Mouse (Mus musculus) frontal cortex, postnatal 10 days (tissue): ENCODE measurements around the gene Lgals3.
"Not testable (repeated sequence)": the region's sequence is repeated elsewhere in the genome, so short reads cannot be mapped to it uniquely, and the experiment has no call there.

Experiments
- DNase-seq, 2 experiments: peaks; one replicate each; pipeline ENCODE4 v3.0.0; 2022; ENCODE audit warnings: low spot score in 2 of 2, mixed read lengths in 1 of 2

Gene Lgals3

GRCm38 (mm10) chr14:47367461-47367860, at the start of gene Lgals3:
TSS of gene Lgals3 (plus strand) at chr14:47367751.
- DNase-seq, result peak; percentile 51 to 59

DNA sequence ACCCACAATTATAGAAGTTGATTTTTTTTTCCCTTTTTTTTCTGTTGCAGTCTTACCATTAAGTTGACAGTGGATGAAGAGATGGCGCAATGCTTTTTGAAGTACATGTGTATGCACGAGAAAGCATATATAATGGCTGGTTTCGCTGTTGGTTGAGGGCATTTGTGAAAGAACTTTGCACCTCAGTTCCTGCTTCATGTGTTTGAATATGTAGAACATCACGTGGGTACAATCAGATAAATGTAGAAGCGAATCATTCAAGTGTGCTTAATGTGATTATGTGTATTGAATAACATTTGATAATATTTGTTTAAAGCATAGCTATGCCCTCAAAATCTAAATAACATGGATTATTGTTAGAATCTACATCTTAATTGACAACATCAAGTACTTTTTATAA, 48.2 kb upstream of the Lgals3 start:
- no peak for DNase-seq

DNA sequence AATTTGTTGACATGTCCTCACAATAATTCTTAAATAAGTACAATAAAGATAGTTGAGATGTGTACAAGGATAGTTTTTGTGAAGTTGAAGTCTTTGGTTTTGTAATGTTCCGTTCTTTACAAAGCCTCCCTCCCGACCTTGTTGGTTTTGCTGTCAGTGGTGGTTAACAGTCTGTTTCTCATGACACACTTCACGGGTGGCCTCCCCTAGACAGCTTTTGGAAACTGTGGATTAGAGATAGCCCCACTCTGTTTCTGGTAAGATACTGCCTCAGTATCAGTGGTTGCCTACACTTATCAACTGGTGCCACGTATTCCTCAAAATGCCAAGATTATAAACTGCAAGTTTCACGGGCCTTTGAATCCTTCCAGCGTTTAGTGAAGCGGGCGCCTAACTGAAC, 46.0 kb upstream of the Lgals3 start:
- DNase-seq, result not testable (repeated sequence)

DNA sequence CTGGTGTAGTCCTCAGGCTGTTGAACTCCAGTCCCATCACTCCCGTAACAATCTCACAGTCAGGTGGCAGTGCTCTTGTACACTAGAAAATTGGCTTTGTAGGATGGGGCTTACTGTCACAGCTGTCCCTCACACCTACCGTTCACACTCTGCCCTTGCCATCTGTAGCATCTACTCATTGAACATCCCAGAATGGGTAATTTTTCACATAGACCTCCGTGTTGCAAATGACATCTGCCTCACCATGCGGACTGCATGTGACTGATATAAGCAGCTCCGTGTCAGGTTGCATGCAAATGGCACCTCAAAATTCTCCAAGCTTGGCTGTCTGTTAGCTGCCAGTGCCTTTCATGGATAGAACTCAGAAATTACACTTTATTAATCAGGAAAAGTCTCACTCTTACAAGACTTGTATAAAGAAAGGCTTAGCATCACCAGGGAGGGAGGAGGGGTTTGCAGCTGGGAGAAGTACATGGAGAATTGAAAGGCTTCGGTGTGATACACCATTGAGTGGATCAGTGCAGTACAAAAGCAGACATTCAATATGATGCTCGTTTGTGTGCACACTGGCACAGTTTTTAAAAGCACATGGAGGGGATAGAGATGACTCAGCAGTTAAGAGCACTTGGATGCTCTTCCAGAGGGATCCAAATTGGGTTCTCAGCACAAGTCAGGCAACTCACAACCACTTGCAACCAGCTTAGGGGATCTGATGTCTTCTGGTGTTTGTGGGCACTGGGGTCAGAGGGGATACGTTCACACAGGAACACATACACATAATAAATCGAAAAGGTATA, 41.4 kb upstream of the Lgals3 start:
- DNase-seq, result no peak

- no peak for DNase-seq
Observed at GRCm38 (mm10) chr14:47327347-47327746, 40.2 kb upstream of the Lgals3 start.

DNA sequence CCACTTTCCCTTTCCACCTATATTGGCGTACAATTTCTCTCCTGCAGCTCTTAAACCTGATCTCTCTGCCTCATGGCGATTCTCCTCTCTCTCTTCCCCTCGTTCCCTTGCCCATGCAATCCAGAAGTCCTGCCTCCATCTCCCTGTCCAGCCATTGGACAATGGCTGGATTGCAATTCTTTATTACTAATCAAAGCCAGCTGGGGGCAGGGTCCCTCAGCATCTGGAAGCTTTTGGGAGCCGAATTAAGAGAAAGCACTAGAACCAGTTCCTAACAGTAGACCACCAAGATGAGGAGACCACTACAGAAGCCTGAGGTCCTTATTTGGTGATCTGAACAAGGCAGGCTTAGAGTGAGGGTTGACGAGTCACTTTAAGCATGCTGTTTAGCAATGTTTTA, 35.6 kb upstream of the Lgals3 start:
- DNase-seq, result no peak

DNA sequence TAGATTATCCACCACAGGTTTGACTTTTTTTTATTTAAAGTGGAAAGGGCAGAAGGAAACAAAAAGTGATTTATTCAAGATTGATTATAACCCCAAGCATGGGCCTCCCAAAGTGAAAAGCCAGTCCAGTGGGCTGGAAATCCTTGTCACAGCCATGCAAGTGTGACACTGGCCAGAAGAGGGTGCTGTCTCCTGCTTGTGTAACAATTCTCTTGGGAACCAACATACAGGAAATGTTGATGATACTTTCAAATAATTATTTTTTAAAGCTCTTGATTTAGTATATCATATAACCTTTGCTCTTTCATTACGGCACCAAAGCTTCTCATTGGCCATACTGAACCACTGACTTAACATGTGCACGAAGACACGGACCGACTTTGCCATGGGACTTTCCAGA, 32.7 kb upstream of the Lgals3 start:
- DNase-seq, result peak in 1 of 2 experiments; percentile 55

- no peak for DNase-seq
Observed at GRCm38 (mm10) chr14:47335300-47335699, 32.3 kb upstream of the Lgals3 start.

DNA sequence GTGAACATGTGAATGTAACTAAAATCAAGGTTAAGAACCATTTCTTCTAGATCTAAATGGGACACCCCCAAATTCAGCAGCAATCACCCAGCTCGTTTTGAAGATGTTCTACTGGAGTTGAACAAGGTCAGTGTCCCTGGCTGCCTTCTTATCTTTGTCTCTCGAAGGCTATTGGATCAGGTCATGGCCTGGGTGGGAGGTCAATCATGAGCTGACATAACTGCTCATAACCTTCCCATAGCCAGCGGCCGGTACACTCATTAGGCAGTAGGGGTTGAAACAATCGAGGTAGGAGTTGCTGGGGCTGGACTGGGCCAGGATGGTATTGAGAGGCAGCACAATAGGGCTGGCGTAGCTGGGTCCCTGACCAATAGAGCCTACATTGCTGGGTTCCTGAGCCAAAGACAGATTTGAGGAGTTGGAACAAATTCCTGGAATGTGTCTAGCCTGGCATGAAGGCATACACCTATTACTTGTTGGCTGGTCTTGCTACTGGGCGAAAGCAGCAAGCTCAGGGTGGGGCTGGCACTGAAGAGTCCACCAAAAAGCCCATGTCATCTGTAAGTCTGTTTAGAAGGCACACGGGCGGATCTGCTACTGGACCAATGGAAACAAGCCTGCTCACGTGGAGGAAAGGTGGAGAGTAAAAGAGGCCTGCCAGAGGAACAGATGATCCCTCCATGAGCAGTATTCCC, 27.2 kb upstream of the Lgals3 start:
- no peak for DNase-seq

- DNase-seq, result no peak
Observed at GRCm38 (mm10) chr14:47341811-47342291, 25.7 kb upstream of the Lgals3 start.

- no peak for DNase-seq
Observed at GRCm38 (mm10) chr14:47346715-47347114, 20.8 kb upstream of the Lgals3 start.

DNA sequence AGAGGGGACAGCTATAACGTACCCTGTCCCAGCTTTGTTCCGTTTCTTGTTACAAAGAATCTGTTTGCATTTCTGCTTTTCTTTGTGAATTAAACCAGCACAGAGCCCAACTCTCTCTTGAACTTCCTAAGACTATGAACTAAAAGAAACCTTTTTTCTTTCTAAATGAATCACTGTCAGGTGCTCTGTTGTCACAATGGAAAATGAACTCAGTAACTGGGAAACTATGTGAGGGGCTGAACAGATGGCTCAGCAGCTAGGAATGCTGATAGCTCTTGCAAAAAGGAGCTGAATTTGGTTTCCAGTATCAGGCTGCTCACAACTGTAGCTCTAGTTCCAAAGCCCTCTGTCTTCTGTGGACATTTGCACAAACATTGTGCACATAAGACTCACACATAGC, 16.6 kb upstream of the Lgals3 start:
- no peak for DNase-seq

DNA sequence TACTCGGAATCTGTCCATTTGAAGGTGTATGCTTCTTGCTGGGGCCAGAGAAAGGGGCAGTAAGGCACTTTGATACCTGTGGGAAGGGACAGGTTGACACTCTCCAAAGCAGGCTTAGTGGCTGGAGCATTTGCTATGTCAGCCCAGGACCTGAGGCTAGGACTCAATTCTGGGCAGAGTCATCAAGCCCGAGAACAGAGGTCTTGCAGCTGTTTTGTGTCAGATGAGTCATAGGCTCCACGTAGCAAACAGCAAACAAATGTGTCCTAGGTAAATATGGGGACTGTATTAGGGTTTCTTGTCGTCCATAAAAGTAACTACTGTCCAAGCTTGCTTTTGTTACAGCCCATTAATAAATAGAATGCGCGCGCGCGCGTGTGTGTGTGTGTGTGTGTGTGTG, 15.3 kb upstream of the Lgals3 start:
- DNase-seq, result no peak

DNA sequence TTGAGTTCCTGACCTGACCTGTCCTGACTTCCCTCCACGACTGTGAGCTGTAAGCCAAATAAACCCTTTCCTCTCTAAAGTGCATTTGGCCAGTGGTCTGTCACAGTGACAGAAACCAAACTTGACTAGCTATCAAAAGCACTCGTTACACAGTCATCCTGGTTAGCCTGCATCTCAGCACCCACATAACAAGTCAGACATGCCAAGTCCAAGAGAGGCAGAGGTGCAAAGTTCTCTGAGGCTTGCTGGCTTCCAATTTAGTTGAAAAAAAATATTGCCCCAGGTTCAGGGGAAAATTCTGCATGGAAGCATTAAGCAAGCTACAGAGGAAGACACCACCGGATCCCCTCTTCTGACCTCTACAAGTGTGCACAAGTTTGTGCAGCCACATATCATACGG, 14.3 kb upstream of the Lgals3 start:
- DNase-seq, result no peak

- no peak for DNase-seq
Observed at GRCm38 (mm10) chr14:47354111-47354577, 13.4 kb upstream of the Lgals3 start.

DNA sequence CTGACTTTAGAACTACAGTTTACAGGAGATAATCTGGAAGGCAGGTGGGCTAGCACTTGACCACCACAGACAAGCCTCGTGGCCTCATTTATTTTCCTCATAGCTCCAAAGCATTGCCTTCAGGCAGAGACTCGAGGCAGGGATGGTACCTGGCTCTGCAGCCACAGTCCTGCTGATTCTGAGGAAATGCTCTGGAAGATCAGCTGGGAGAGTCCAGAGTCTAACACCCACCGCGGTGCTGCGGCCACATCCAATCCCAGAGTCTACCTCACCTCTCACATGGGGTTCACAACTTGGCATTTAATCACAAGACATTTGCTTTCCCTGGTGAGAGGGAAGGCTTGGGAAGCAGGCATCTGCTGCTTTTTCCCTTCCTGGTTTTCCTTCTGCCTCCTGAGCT, 12.6 kb upstream of the Lgals3 start:
- no peak for DNase-seq

DNA sequence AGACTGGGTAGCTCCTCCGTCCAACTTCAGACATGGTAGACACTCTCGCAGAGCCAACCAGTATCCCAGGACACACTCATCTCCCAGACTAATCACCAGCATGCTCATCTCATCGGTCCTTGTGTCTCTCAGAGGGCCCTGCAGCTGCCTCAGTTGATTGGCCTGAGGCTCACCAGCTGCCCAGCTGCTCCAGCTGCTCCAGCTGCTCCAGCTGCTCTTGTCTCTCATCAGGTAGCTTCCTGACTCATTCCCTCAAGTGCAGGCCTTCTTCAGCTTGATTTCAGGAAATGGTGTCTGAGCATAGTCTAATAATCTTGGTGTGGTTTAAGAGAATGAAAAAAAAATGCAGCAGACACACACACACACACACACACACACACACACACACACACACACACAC, 10.9 kb upstream of the Lgals3 start:
- DNase-seq, result no peak

DNA sequence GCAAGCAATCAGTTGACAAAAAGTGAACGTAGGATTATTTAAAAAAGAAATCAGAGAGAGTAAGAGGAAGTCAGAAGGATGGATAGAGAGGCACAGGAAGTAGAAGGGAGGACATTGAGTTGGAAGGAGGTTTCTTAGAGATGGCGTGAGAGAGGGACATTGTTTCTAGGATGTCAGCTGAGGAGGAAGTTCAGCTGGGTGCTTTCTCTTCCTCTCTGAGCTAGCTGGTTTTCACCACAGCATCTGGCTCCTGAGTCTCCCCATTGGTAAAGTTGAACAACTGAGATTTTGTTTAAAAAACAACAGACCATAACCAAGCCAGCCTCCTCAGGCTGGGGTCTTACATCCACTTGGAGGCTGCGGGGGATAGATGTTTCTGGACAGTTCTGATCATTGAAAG, 7.9 kb upstream of the Lgals3 start:
- no peak for DNase-seq

GRCm38 (mm10) chr14:47361418-47361817, 6.1 kb upstream of the Lgals3 start:
- no peak for DNase-seq

DNA sequence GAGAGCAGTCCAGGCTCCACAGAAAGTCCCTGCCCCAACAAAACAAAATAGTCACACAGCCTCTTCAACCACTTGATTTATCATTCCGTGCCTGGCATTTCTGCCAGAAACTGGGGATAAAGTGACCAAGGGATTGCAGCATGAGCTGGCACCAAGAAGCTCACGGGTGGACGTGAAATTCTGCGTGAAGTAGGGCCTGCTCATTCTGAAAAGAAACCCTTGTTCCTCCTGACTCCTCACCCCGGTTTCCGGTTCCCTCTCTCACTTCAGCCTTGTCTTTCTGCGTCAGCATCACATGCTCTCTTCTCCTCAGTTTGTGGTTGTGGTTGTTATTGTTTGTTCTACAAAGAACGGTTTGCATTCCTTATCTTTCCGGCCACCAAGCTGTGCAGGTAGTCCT, 5.7 kb upstream of the Lgals3 start:
- DNase-seq, result no peak

GRCm38 (mm10) chr14:47364742-47365449, 2.7 kb upstream of the Lgals3 start:
- peak; percentile 22 to 28 for DNase-seq

DNA sequence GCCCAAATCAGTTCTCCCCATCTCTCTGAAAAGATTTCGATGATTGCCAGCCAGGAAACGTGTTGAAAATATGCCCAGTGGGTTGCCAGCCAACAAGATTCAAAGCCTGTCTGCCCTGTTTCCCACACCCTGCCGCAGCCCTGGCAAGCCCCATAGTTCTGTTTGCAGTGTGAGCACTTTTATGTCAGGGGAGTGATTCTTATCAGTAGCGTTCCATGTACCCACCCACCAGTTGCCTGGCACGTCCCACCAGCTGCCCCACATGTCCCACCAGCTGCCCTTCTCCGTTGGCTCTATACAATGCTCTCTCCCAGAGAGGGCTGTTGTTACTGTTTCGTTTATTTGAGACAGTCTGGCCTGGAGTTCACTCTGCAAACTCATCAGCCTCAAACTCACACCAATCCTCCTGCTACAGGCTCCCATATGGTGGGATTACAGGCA, 650 bp upstream of the Lgals3 start:
- DNase-seq, result peak; percentile 48
